Mouse (Mus musculus): Measurements from ENCODE around the gene Vsig8.

DNA sequence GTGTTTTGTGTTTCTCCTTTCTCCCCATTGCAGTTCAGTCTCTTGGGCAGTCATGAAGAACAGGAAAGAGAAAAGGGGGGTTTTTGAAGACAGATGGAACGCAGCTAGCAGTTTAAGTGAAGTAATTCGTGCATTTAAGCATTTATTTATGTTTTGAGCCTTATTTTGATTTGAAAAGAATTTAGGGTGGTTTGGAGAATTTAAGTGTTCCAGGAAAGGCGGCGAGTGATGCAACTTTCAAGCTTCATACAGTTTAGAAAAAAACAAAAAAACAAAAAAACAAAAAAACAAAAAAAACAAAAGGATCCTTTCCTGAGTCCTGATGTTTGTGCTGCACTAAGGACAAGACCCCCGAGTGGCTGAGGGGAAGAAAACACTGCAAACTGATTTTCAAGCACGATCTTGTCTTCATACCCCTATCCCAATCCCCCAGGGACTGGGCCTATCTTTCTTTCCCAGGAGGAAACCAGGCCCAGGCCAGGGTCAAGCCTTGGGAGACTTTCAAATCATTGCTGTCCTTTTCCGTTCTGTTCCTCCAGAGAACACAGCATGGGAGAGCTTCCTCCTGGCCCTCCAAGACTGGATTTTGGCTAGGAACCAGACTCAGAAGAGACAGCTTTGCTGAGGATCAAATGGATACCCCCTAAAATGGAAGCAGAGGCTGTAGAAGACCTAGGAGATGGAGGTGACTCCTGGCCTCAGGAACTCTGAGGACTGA, 41.0 kb upstream of the Vsig8 start:
- TF ChIP-seq CTCF (IDR thresholded peaks at IDR 0.05; ENCODE audit: borderline replicate concordance, insufficient read depth, low read length) (no peak), POLR2A (IDR thresholded peaks at IDR 0.05; ENCODE audit: low read depth, low read length) (no peak)
